Mouse (Mus musculus) heart, adult 2 months (tissue): ENCODE data around the gene Ppfibp2. TPM values are rescaled to one million over a fixed set of nuclear protein-coding genes. Genes with fewer than 3 reads are reported as not detected.

Experiments used
- DNase-seq, 2 experiments: peaks; one replicate each; pipeline ENCODE4 v3.0.0; 2021
- H3K27ac ChIP-seq: fragments of 200-600 bp; 2 replicates; pipeline ENCODE4 v1.8.1; 2022
- H3K27me3 ChIP-seq: fragments of 200-500 bp; 2 replicates; pipeline ENCODE4 v1.6.1; 2012; ENCODE audit warnings: mild to moderate bottlenecking, low read length, inconsistent platforms, mixed read lengths; ENCODE audit not compliant: control insufficient read depth, insufficient read depth
- H3K36me3 ChIP-seq: fragments of 200-500 bp; 2 replicates; pipeline ENCODE4 v1.6.1; 2012; ENCODE audit warnings: low read length, inconsistent platforms; ENCODE audit not compliant: control insufficient read depth, insufficient read depth
- H3K4me1 ChIP-seq: fragments of 200-500 bp; 2 replicates; pipeline ENCODE4 v1.6.1; 2011; ENCODE audit warnings: low read length; ENCODE audit not compliant: control insufficient read depth, insufficient read depth
- H3K4me3 ChIP-seq: fragments of 200-600 bp; 2 replicates; pipeline ENCODE4 v1.8.1; 2022
- H3K79me2 ChIP-seq: fragments of 200-500 bp; replicated peaks from 2 replicates; pipeline ENCODE4 v1.6.1; 2012; ENCODE audit warnings: mild to moderate bottlenecking, inconsistent platforms, low read length, moderate library complexity, mixed read lengths; ENCODE audit not compliant: control insufficient read depth, insufficient read depth
- H3K9ac ChIP-seq: fragments of 200-500 bp; 2 replicates; pipeline ENCODE4 v1.6.1; 2012; ENCODE audit warnings: low read depth, mild to moderate bottlenecking, control low read depth, inconsistent platforms, low read length, mixed read lengths
- CTCF ChIP-seq: fragments of 200-600 bp; IDR thresholded peaks from 2 replicates; pipeline ENCODE4 v1.8.1; 2022; ENCODE audit warnings: antibody characterized with exemption, mild to moderate bottlenecking, moderate library complexity
- EP300 ChIP-seq: fragments of 200-500 bp; IDR thresholded peaks from 2 replicates; pipeline ENCODE4 v1.6.1; 2011; ENCODE audit warnings: low read depth, low read length, control low read depth; ENCODE audit not compliant: insufficient read depth
- POLR2A ChIP-seq: fragments of 200-500 bp; IDR thresholded peaks from 2 replicates; pipeline ENCODE4 v1.6.1; 2011; ENCODE audit warnings: mild to moderate bottlenecking, low read depth, low read length, control low read depth; ENCODE audit not compliant: insufficient read depth
- WGBS: fragments of 180-500 bp; shearing (Covaris S2); methylation state at CpG from one replicate; pipeline ENCODE4 v1.1.7; 2018; 5-methylcytosine and 5-hydroxymethylcytosine counted together
- intact Hi-C: fragments of 180-260 bp; cut with DNase I; formaldehyde crosslinking; loops from one replicate; pipeline ENCODE4 v1.15.1; 2025
- polyA plus RNA-seq: library from polyadenylated mRNA; depleted of rRNA; stranded (reverse); fragments of >200 nt; gene quantifications from 2 replicates; pipeline ENCODE4 v1.2.3, GENCODE M21; 2012
- total RNA-seq, 2 experiments: library from RNA; stranded (reverse); gene quantifications; 2 replicates each; pipeline ENCODE4 v1.2.3; 2021

The Ppfibp2 gene
- total and polyA plus RNA-seq, 3 experiments = 17.4 to 20.1 (median 19.9) TPM

GRCm38 (mm10) chr7:107688040-107688439 is 93.0 kb downstream of the Ppfibp2 start:
- H3K4me1 ChIP-seq = no peaks in the 10 kb centered on the region
- no peaks in the 10 kb centered on the region for H3K79me2 ChIP-seq
- no peak overlapping the region for H3K27ac ChIP-seq
- 49% methylated on average over 4 of the region's 4 CpGs for WGBS
- TF ChIP-seq CTCF (no peak), POLR2A (no peak), EP300 (no peak)
- H3K27me3 ChIP-seq = no peaks in the 10 kb centered on the region
- no peak overlapping the region for H3K4me3 ChIP-seq
- DNase-seq = no peak
- H3K36me3 ChIP-seq = no peaks in the 10 kb centered on the region
- intact Hi-C loops = no loop called here
- no peak overlapping the region for H3K9ac ChIP-seq

GRCm38 (mm10) chr7:107690426-107691221 is 95.6 kb downstream of the Ppfibp2 start:
- Histone ChIP-seq H3K79me2 (no peaks in the 10 kb centered on the region), H3K36me3 (no peaks in the 10 kb centered on the region), H3K9ac (no peak overlapping the region), H3K4me3 (no peak overlapping the region), H3K27ac (no peak overlapping the region), H3K27me3 (no peaks in the 10 kb centered on the region), H3K4me1 (no peaks in the 10 kb centered on the region)
- no peak for TF ChIP-seq EP300
- TF ChIP-seq CTCF = no peak
- TF ChIP-seq POLR2A = no peak
- intact Hi-C loops = no loop called here
- WGBS = 30% methylated on average over 17 of the region's 17 CpGs
- DNase-seq = peak in 1 of 2 experiments; percentile 36

GRCm38 (mm10) chr7:107691493-107691892 is 96.5 kb downstream of the Ppfibp2 start:
- H3K4me3 ChIP-seq = no peak overlapping the region
- H3K27me3 ChIP-seq = no peaks in the 10 kb centered on the region
- TF ChIP-seq EP300 (no peak), CTCF (no peak), POLR2A (no peak)
- H3K79me2 ChIP-seq = no peaks in the 10 kb centered on the region
- intact Hi-C loops = no loop called here
- H3K4me1 ChIP-seq = no peaks in the 10 kb centered on the region
- H3K9ac ChIP-seq = no peak overlapping the region
- no peak for DNase-seq
- H3K36me3 ChIP-seq = no peaks in the 10 kb centered on the region
- no peak overlapping the region for H3K27ac ChIP-seq
- 68% methylated on average over 6 of the region's 6 CpGs for WGBS

GRCm38 (mm10) chr7:107694254-107694947 is 99.4 kb downstream of the Ppfibp2 start:
- Histone ChIP-seq H3K4me3 (no peak overlapping the region), H3K4me1 (no peaks in the 10 kb centered on the region), H3K36me3 (no peaks in the 10 kb centered on the region), H3K27ac (no peak overlapping the region), H3K27me3 (no peaks in the 10 kb centered on the region), H3K79me2 (no peaks in the 10 kb centered on the region), H3K9ac (no peak overlapping the region)
- WGBS = 67% methylated on average over 10 of the region's 10 CpGs
- intact Hi-C loops = no loop called here
- no peak for DNase-seq
- TF ChIP-seq CTCF (no peak), EP300 (no peak), POLR2A (no peak)

- Histone ChIP-seq H3K36me3 (no peaks in the 10 kb centered on the region), H3K9ac (no peak overlapping the region), H3K27me3 (no peaks in the 10 kb centered on the region), H3K27ac (no peak overlapping the region), H3K79me2 (no peaks in the 10 kb centered on the region), H3K4me1 (no peaks in the 10 kb centered on the region), H3K4me3 (no peak overlapping the region)
- DNase-seq = no peak
- intact Hi-C loops = no loop called here
- 81% methylated on average over 5 of the region's 5 CpGs for WGBS
- no peak for TF ChIP-seq CTCF
These were observed 102.1 kb downstream of the Ppfibp2 start for GRCm38 (mm10) chr7:107697066-107697465.

GRCm38 (mm10) chr7:107699926-107700325 is 104.9 kb downstream of the Ppfibp2 start:
- TF ChIP-seq CTCF = no peak
- no peak for TF ChIP-seq EP300
- TF ChIP-seq POLR2A = no peak
- Histone ChIP-seq H3K36me3 (no peaks in the 10 kb centered on the region; the same call in 1 of the 2 replicates), H3K27me3 (no peaks in the 10 kb centered on the region), H3K79me2 (no peaks in the 10 kb centered on the region), H3K9ac (no peak overlapping the region), H3K4me3 (no peak overlapping the region), H3K27ac (no peak overlapping the region), H3K4me1 (peaks cover 4% of the 10 kb centered on the region)
- WGBS = 63% methylated on average over 1 of the region's 1 CpGs
- DNase-seq = no peak
- intact Hi-C loops = no loop called here
